Mouse (Mus musculus): ENCODE results near the gene Gja5.
"Not testable (repeated sequence)": the region's sequence is repeated elsewhere in the genome, so short reads cannot be mapped to it uniquely, and the experiment has no call there.

The Gja5 gene

GRCm38 (mm10) chr3:97100784-97101641 is 196.5 kb downstream of the Gja5 start:
- DNase-seq (ENCODE audit: low spot score), result no peak

- not testable (repeated sequence) for DNase-seq (ENCODE audit: low spot score)
These were observed 199.5 kb downstream of the Gja5 start for GRCm38 (mm10) chr3:97103946-97104345.

GRCm38 (mm10) chr3:97104696-97105430 is 200.4 kb downstream of the Gja5 start:
- no peak for DNase-seq (ENCODE audit: low spot score)

- DNase-seq (ENCODE audit: low spot score), result no peak
These were observed 213.0 kb downstream of the Gja5 start for GRCm38 (mm10) chr3:97117511-97117910.

GRCm38 (mm10) chr3:97118313-97118712 is 213.8 kb downstream of the Gja5 start:
- DNase-seq (ENCODE audit: low spot score), result no peak

GRCm38 (mm10) chr3:97124193-97124592 is 219.7 kb downstream of the Gja5 start:
- no peak for DNase-seq (ENCODE audit: low spot score)
